Mouse (Mus musculus): ENCODE measurements around the gene Ces2g. TPM values are rescaled to one million over a fixed set of nuclear protein-coding genes. Genes with fewer than 3 reads are reported as not detected.

The Ces2g gene
- polyA plus RNA-seq (2014; fragmentation: Nextera tagmentation; extraction: Ambion mirVana): 1.2 and 3.4 TPM in 2 replicates

- DNase-seq (ENCODE audit: low spot score): peak; percentile 16
- Histone ChIP-seq H3K9me3 (ENCODE audit: control insufficient read depth, low read length) (no peaks in the 10 kb centered on the region), H3K36me3 (ENCODE audit: control insufficient read depth, insufficient read depth, low read length) (no peaks in the 10 kb centered on the region), H3K4me1 (ENCODE audit: control insufficient read depth, insufficient read depth, low read length) (no peaks in the 10 kb centered on the region), H3K4me2 (ENCODE audit: low read depth, low read length) (no peak within 1 kb of the TSS), H3K9ac (ENCODE audit: low read depth, low read length) (no peak within 1 kb of the TSS), H3K4me3 (ENCODE audit: low read depth, low read length) (no peak within 1 kb of the TSS), H3K27ac (replicated peaks; ENCODE audit: low read depth, low read length) (no peak within 1 kb of the TSS), H3K27me3 (replicated peaks; ENCODE audit: control insufficient read depth, insufficient read depth, low read length) (no peaks in the 10 kb centered on the region)
- 56% methylated on average over 5 of the region's 5 CpGs for WGBS
- no peak for ATAC-seq (ENCODE audit: low read depth)
Measured at GRCm38 (mm10) chr8:104961537-104961961, at the start of gene Ces2g. Ces2g (plus strand) TSS chr8:104961718.

- Histone ChIP-seq H3K4me3 (ENCODE audit: low read depth, low read length) (no peak within 1 kb of the TSS), H3K4me1 (ENCODE audit: control insufficient read depth, insufficient read depth, low read length) (no peaks in the 10 kb centered on the region), H3K27ac (replicated peaks; ENCODE audit: low read depth, low read length) (no peak within 1 kb of the TSS), H3K9me3 (ENCODE audit: control insufficient read depth, low read length) (no peaks in the 10 kb centered on the region), H3K9ac (ENCODE audit: low read depth, low read length) (no peak within 1 kb of the TSS), H3K4me2 (ENCODE audit: low read depth, low read length) (no peak within 1 kb of the TSS), H3K36me3 (ENCODE audit: control insufficient read depth, insufficient read depth, low read length) (no peaks in the 10 kb centered on the region), H3K27me3 (replicated peaks; ENCODE audit: control insufficient read depth, insufficient read depth, low read length) (no peaks in the 10 kb centered on the region)
- no peak for DNase-seq (ENCODE audit: low spot score)
- no peak for ATAC-seq (ENCODE audit: low read depth)
- WGBS: 68% methylated on average over 5 of the region's 5 CpGs
Measured at GRCm38 (mm10) chr8:104925972-104926596, 35.4 kb upstream of the Ces2g start, which contains the start of gene Ces2e. Ces2e (plus strand) TSS chr8:104926260.

GRCm38 (mm10) chr8:104927301-104927700 is 34.2 kb upstream of the Ces2g start:
- H3K4me2 ChIP-seq (ENCODE audit: low read depth, low read length): no peak overlapping the region
- H3K27me3 ChIP-seq (replicated peaks; ENCODE audit: control insufficient read depth, insufficient read depth, low read length): no peaks in the 10 kb centered on the region
- no peak overlapping the region for H3K27ac ChIP-seq (replicated peaks; ENCODE audit: low read depth, low read length)
- H3K9ac ChIP-seq (ENCODE audit: low read depth, low read length): no peak overlapping the region
- WGBS: 81% methylated on average over 3 of the region's 3 CpGs
- no peaks in the 10 kb centered on the region for H3K4me1 ChIP-seq (ENCODE audit: control insufficient read depth, insufficient read depth, low read length)
- DNase-seq (ENCODE audit: low spot score) (no peak), ATAC-seq (ENCODE audit: low read depth) (no peak)
- no peak overlapping the region for H3K4me3 ChIP-seq (ENCODE audit: low read depth, low read length)
- no peaks in the 10 kb centered on the region for H3K9me3 ChIP-seq (ENCODE audit: control insufficient read depth, low read length)
- no peaks in the 10 kb centered on the region for H3K36me3 ChIP-seq (ENCODE audit: control insufficient read depth, insufficient read depth, low read length)

GRCm38 (mm10) chr8:104944665-104945064 is 16.9 kb upstream of the Ces2g start:
- Histone ChIP-seq H3K4me1 (ENCODE audit: control insufficient read depth, insufficient read depth, low read length) (no peaks in the 10 kb centered on the region), H3K4me2 (ENCODE audit: low read depth, low read length) (no peak overlapping the region), H3K9ac (ENCODE audit: low read depth, low read length) (no peak overlapping the region), H3K36me3 (ENCODE audit: control insufficient read depth, insufficient read depth, low read length) (no peaks in the 10 kb centered on the region), H3K4me3 (ENCODE audit: low read depth, low read length) (no peak overlapping the region), H3K27me3 (replicated peaks; ENCODE audit: control insufficient read depth, insufficient read depth, low read length) (no peaks in the 10 kb centered on the region), H3K27ac (replicated peaks; ENCODE audit: low read depth, low read length) (no peak overlapping the region), H3K9me3 (ENCODE audit: control insufficient read depth, low read length) (no peaks in the 10 kb centered on the region)
- DNase-seq (ENCODE audit: low spot score): no peak
- no peak for ATAC-seq (ENCODE audit: low read depth)
- WGBS: 73% methylated on average over 2 of the region's 2 CpGs

GRCm38 (mm10) chr8:104947056-104947455 is 14.5 kb upstream of the Ces2g start, which contains the start of gene Ces2f:
Ces2f (plus strand) TSS chr8:104947356.
- WGBS: 67% methylated on average over 4 of the region's 4 CpGs
- ATAC-seq (ENCODE audit: low read depth) (no peak), DNase-seq (ENCODE audit: low spot score) (no peak)
- Histone ChIP-seq H3K27me3 (replicated peaks; ENCODE audit: control insufficient read depth, insufficient read depth, low read length) (no peaks in the 10 kb centered on the region), H3K4me2 (ENCODE audit: low read depth, low read length) (no peak within 1 kb of the TSS), H3K4me1 (ENCODE audit: control insufficient read depth, insufficient read depth, low read length) (no peaks in the 10 kb centered on the region), H3K9ac (ENCODE audit: low read depth, low read length) (no peak within 1 kb of the TSS), H3K27ac (replicated peaks; ENCODE audit: low read depth, low read length) (no peak within 1 kb of the TSS), H3K36me3 (ENCODE audit: control insufficient read depth, insufficient read depth, low read length) (no peaks in the 10 kb centered on the region), H3K9me3 (ENCODE audit: control insufficient read depth, low read length) (no peaks in the 10 kb centered on the region), H3K4me3 (ENCODE audit: low read depth, low read length) (no peak within 1 kb of the TSS)

GRCm38 (mm10) chr8:104949031-104949430 is 12.5 kb upstream of the Ces2g start:
- Histone ChIP-seq H3K27ac (replicated peaks; ENCODE audit: low read depth, low read length) (no peak overlapping the region), H3K9ac (ENCODE audit: low read depth, low read length) (no peak overlapping the region), H3K4me1 (ENCODE audit: control insufficient read depth, insufficient read depth, low read length) (no peaks in the 10 kb centered on the region), H3K4me3 (ENCODE audit: low read depth, low read length) (no peak overlapping the region), H3K4me2 (ENCODE audit: low read depth, low read length) (no peak overlapping the region), H3K27me3 (replicated peaks; ENCODE audit: control insufficient read depth, insufficient read depth, low read length) (no peaks in the 10 kb centered on the region), H3K9me3 (ENCODE audit: control insufficient read depth, low read length) (no peaks in the 10 kb centered on the region), H3K36me3 (ENCODE audit: control insufficient read depth, insufficient read depth, low read length) (no peaks in the 10 kb centered on the region)
- ATAC-seq (ENCODE audit: low read depth): no peak
- no peak for DNase-seq (ENCODE audit: low spot score)
- 78% methylated on average over 5 of the region's 5 CpGs for WGBS

- ATAC-seq (ENCODE audit: low read depth): no peak
Measured at GRCm38 (mm10) chr8:104962229-104962901, 847 bp downstream of the Ces2g start.

GRCm38 (mm10) chr8:104963375-104963894 is 1.9 kb downstream of the Ces2g start:
- H3K4me1 ChIP-seq (ENCODE audit: control insufficient read depth, insufficient read depth, low read length): no peaks in the 10 kb centered on the region
- no peak overlapping the region for H3K4me2 ChIP-seq (ENCODE audit: low read depth, low read length)
- ATAC-seq (ENCODE audit: low read depth) (no peak), DNase-seq (ENCODE audit: low spot score) (no peak)
- H3K4me3 ChIP-seq (ENCODE audit: low read depth, low read length): no peak overlapping the region
- no peak overlapping the region for H3K9ac ChIP-seq (ENCODE audit: low read depth, low read length)
- H3K9me3 ChIP-seq (ENCODE audit: control insufficient read depth, low read length): no peaks in the 10 kb centered on the region
- WGBS: 80% methylated on average over 4 of the region's 4 CpGs
- no peaks in the 10 kb centered on the region for H3K27me3 ChIP-seq (replicated peaks; ENCODE audit: control insufficient read depth, insufficient read depth, low read length)
- H3K36me3 ChIP-seq (ENCODE audit: control insufficient read depth, insufficient read depth, low read length): no peaks in the 10 kb centered on the region
- H3K27ac ChIP-seq (replicated peaks; ENCODE audit: low read depth, low read length): no peak overlapping the region

More at GRCm38 (mm10) chr8:104962229-104962901, 847 bp downstream of the Ces2g start:
- no peak for DNase-seq (ENCODE audit: low spot score)
- no peak overlapping the region for H3K9ac ChIP-seq (ENCODE audit: low read depth, low read length)
- H3K36me3 ChIP-seq (ENCODE audit: control insufficient read depth, insufficient read depth, low read length): no peaks in the 10 kb centered on the region
- no peak overlapping the region for H3K4me2 ChIP-seq (ENCODE audit: low read depth, low read length)
- H3K4me1 ChIP-seq (ENCODE audit: control insufficient read depth, insufficient read depth, low read length): no peaks in the 10 kb centered on the region
- H3K27ac ChIP-seq (replicated peaks; ENCODE audit: low read depth, low read length): no peak overlapping the region
- no peaks in the 10 kb centered on the region for H3K27me3 ChIP-seq (replicated peaks; ENCODE audit: control insufficient read depth, insufficient read depth, low read length)
- no peak overlapping the region for H3K4me3 ChIP-seq (ENCODE audit: low read depth, low read length)
- no peaks in the 10 kb centered on the region for H3K9me3 ChIP-seq (ENCODE audit: control insufficient read depth, low read length)
- 70% methylated on average over 8 of the region's 8 CpGs for WGBS

All from embryonic facial prominence, embryonic 14.5 days (tissue).